Mouse (Mus musculus): ENCODE results near the gene Dnhd1. TPM values are rescaled to one million over a fixed set of nuclear protein-coding genes. Genes with fewer than 3 reads are reported as not detected.
"Not testable (repeated sequence)": the region's sequence is repeated elsewhere in the genome, so short reads cannot be mapped to it uniquely, and the experiment has no call there.

The Dnhd1 gene
- polyA plus RNA-seq, 1 experiment from 2014 or later = 1.0 TPM

DNA sequence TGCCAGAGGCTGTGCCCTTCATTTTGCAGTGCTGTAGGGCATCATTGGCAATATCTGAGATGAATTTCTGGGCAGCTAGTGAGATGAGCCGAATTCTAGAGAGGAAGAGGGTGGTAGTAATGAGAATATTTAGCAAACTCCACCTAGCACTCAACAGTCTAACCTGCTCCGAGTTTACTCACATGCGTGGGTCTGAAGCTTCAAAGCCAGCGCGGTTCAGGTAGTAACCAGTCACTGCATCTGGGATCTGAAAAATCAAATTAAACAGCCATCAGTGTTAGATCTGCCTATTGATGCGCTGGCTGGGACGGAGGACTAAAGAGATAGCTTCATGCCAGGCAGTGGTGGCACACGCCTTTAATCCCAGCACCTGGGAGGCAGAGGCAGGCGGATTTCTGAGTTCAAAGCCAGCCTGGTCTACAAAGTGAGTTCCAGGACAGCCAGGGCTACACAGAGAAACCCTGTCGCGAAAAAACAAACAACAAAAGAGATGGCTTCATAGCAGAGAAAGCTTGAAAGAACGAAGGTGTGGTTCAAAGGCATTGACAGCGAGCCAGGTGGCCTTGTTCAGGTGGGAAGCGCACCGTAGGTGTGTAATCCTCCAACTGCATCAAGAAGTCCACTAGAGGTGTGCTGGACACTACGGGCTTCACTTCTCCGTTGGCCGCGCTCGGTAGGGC lies 92.8 kb downstream of the Dnhd1 start:
- ATAC-seq; H3K27me3 ChIP-seq; H3K9me3 ChIP-seq (replicated peaks); H3K27ac ChIP-seq: not testable (repeated sequence)
- Histone ChIP-seq H3K4me1 (peaks cover 18% of the 10 kb centered on the region), H3K4me3 (peak overlapping the region; percentile 98), H3K9ac (peak overlapping the region; percentile 92), H3K4me2 (peak overlapping the region; percentile 91), H3K36me3 (ENCODE audit: poor library complexity, severe bottlenecking) (peaks cover 58% of the 10 kb centered on the region)
- 36% methylated on average over 20 of the region's 20 CpGs for WGBS

DNA sequence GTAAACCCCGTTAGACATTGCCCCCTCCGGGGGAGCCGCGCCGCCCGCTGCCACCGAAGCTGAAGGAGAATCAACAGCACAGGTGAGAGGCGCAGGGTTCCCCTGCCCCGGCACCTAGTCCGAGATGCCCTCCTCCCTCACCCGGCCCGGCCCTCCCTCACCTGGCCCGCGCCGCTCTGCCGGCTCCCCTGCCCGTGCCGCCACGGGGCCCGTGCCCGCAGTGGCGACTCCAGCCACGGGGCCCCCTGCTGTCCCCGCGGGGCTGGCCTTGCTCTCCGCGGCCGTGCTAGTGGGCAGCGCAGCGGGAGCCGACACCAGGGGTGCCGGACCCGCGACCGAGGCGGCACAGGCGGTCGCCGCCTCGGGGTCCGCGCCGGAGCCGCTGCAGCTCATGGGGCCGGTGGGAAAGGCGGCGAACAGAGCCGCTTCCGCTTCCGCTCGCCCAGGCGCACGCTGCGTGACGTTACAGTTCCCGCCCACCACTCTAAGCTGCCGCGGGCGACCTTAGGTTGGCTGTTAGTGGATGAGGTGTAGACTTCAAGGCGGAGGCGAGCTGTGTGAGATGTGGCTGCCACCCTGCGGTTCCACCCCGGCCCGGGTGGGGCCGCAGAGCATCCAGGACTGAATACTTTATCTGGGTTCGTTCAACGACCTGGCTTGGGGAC lies 93.4 kb downstream of the Dnhd1 start, which contains the start of gene Taf10:
Gene Taf10, minus strand, starts transcription at position 436 of the 665 bp plus-strand sequence.
- Histone ChIP-seq H3K36me3 (ENCODE audit: poor library complexity, severe bottlenecking) (peaks cover 65% of the 10 kb centered on the region), H3K27me3 (no peaks in the 10 kb centered on the region), H3K9me3 (replicated peaks) (no peaks in the 10 kb centered on the region), H3K4me2 (peak within 1 kb of the TSS; percentile 91), H3K27ac (peak within 1 kb of the TSS; percentile 79), H3K9ac (peak within 1 kb of the TSS; percentile 92), H3K4me1 (peaks cover 11% of the 10 kb centered on the region), H3K4me3 (peak within 1 kb of the TSS; percentile 98)
- peak; percentile 99 for ATAC-seq
- WGBS = under 1% methylated on average over 60 of the region's 67 CpGs

DNA sequence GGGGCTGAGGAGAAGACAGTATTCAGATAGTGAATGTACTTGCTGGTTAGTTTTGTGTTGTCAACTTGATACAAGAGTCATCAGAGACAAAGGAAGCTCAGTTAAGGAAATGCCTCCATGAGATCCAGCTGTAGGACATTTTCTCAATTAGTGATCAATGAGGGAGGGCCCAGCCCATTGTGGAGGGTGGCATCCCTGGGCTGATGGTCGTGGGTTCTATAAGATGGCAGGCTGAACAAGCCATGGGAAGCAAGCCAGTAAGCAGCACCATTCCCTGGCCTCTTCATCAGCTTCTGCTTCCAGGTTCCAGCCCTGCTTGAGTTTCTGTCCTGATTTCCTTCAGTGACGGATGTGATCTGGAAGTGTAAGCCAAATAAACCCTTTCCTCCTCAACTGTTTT lies 97.1 kb downstream of the Dnhd1 start:
- Histone ChIP-seq H3K4me1 (peaks cover 23% of the 10 kb centered on the region), H3K4me2 (no peak overlapping the region), H3K27ac (no peak overlapping the region), H3K4me3 (no peak overlapping the region), H3K9me3 (replicated peaks) (no peaks in the 10 kb centered on the region), H3K9ac (no peak overlapping the region), H3K27me3 (no peaks in the 10 kb centered on the region), H3K36me3 (ENCODE audit: poor library complexity, severe bottlenecking) (peaks cover 48% of the 10 kb centered on the region)
- no peak for ATAC-seq
- WGBS = 82% methylated on average over 2 of the region's 2 CpGs

DNA sequence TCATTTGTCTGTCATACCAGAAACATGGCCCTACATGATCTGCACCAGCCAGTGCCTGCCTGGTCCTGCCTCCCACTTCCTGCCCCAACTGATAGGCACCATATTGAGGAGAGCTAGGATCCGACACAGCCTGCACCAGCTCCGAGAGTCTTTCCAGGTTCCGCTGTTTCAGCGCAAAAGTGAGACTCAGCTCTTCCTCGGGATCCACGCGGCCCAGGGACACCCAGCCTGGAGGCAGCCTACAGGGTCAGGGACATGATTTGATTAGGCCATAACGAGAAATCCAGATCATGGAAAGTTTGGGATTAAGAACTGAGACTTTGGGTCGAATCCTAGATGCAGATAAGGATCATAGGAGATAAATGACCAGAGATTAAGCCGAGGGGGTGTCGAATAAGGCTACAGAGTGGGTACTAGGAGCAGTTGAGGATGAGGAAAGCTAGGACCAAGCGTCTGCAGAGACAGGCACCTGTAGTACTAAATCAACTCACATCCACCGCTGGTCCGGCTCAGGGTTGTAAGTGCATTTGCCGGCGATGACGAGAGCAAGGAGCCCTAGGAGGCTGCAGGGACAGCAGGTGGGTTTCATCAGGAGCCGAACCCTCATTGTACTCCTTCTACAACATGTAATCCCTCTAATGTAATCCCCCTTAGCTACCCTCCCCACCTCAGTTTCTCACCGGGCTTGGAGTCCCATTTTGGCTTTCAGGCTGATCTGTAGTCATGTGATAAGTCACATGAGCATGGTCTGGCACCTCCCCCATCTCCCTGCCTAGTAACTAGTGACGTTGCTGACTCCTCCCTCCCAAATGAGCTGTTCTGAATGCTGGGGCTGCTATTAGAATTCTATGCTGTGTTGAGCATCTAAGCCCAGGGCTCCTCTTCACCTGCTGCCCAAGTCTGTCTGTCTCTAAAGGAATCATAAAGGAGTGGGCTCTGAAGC lies 101.1 kb downstream of the Dnhd1 start, which contains the start of gene Tpp1:
Gene Tpp1, minus strand, starts transcription at position 745 of the 943 bp plus-strand sequence.
- Histone ChIP-seq H3K36me3 (ENCODE audit: poor library complexity, severe bottlenecking) (peaks cover 77% of the 10 kb centered on the region), H3K9ac (peak within 1 kb of the TSS; percentile 74)
- 19% methylated on average over 20 of the region's 20 CpGs for WGBS

DNA sequence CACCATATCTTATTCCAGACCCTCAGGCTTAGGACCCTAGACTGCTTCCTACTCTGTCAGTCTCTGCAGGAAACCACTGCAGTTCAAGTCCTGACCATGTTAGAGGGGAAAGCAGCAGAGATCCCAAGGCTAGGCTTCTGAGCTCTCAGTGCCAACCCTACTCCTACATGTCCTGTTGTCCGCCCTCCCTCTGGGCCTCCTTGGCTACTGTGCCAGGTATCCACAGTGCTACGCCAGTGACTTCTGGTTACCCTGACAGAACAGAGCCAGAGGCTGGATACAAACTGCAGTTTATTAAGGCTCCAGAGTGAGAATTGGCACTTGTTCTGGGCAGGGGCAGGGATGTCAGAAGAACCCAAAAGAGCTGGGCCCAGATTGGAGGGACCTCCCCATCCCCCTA lies 102.1 kb downstream of the Dnhd1 start:
- ATAC-seq = peak; percentile 6
- Histone ChIP-seq H3K27ac (peak overlapping the region; percentile 31; the same call in 1 of the 2 replicates), H3K36me3 (ENCODE audit: poor library complexity, severe bottlenecking) (peaks cover 77% of the 10 kb centered on the region), H3K9me3 (replicated peaks) (no peaks in the 10 kb centered on the region), H3K9ac (0 out of 2 replicates have a peak overlapping the region, but pooled peaks have one; percentile 2), H3K4me2 (no peak overlapping the region), H3K4me3 (no peak overlapping the region), H3K4me1 (peaks cover 14% of the 10 kb centered on the region), H3K27me3 (no peaks in the 10 kb centered on the region)
- WGBS = 91% methylated on average over 2 of the region's 2 CpGs

More for the DNA sequence above, 101.1 kb downstream of the Dnhd1 start, which contains the start of gene Tpp1:
- Histone ChIP-seq H3K4me2 (peak within 1 kb of the TSS; percentile 73), H3K27ac (peak within 1 kb of the TSS; percentile 48; the same call in 1 of the 2 replicates), H3K27me3 (no peaks in the 10 kb centered on the region), H3K9me3 (replicated peaks) (no peaks in the 10 kb centered on the region), H3K4me1 (peaks cover 14% of the 10 kb centered on the region), H3K4me3 (peak within 1 kb of the TSS; percentile 52)
- peak; percentile 95 for ATAC-seq

DNA sequence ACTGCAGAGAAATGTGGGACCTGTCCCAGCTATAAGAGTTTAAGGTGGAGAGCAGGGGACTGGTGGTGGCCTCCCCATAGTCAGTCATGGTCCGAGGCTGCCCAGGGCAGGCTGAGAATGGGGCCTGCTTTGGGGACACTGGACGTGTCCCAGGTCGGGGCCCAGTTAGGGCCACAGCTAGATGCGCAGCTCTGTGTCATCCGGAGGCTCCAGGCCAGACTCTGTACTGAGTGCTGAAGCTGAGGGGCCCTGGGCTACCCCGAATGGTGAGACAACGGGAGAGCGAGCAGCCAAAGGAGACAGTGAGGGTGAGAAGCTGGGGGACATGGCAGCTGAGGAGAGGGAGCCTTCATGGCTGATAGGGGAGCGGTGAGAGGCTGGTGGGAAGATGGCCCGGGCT lies 102.7 kb downstream of the Dnhd1 start:
- Histone ChIP-seq H3K36me3 (ENCODE audit: poor library complexity, severe bottlenecking) (peaks cover 77% of the 10 kb centered on the region), H3K27me3 (no peaks in the 10 kb centered on the region), H3K9me3 (replicated peaks) (no peaks in the 10 kb centered on the region), H3K4me1 (peaks cover 14% of the 10 kb centered on the region), H3K4me3 (no peak overlapping the region), H3K27ac (no peak overlapping the region), H3K9ac (no peak overlapping the region), H3K4me2 (no peak overlapping the region)
- no peak for ATAC-seq
- WGBS = 88% methylated on average over 10 of the region's 10 CpGs

DNA sequence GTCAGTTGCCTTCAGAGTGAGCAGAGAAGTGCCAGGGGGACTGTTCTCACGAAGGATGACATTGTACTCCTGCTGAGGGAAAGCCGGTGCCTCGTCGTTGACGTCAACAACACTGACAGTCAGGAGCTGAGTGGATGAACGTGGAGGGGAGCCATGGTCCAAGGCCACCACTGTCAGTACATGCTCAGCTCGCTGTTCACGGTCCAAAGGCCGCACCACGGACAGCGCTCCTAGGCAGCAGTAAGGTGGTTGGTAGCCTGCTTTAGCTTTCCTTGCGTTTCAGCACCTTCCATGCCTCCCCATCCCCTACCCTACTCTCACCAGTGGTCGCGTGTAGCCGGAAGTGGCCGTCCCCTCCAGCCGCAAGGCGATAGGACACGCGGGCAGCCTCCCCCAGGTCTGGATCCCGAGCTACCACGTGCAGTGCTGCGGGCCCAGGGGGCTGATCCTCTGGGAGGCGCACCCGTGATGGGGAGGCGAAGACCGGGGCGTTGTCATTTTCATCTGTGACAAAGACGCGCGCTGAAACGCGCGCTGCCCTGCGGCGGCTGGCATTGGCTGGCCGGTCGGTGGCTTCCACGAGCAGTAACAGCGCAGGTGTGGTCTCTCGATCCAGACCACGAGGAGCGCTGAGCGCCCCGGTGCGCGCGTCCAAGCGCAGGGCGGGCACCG lies 111.3 kb downstream of the Dnhd1 start:
- ATAC-seq = no peak
- H3K4me2 ChIP-seq = no peak overlapping the region
- peaks cover 91% of the 10 kb centered on the region for H3K36me3 ChIP-seq (ENCODE audit: poor library complexity, severe bottlenecking)
- H3K4me3 ChIP-seq = no peak overlapping the region
- H3K27me3 ChIP-seq = peaks cover 29% of the 10 kb centered on the region
- H3K9ac ChIP-seq = no peak overlapping the region
- H3K4me1 ChIP-seq = no peaks in the 10 kb centered on the region
- H3K27ac ChIP-seq = no peak overlapping the region
- no peaks in the 10 kb centered on the region for H3K9me3 ChIP-seq (replicated peaks)
- WGBS = 18% methylated on average over 46 of the region's 51 CpGs

DNA sequence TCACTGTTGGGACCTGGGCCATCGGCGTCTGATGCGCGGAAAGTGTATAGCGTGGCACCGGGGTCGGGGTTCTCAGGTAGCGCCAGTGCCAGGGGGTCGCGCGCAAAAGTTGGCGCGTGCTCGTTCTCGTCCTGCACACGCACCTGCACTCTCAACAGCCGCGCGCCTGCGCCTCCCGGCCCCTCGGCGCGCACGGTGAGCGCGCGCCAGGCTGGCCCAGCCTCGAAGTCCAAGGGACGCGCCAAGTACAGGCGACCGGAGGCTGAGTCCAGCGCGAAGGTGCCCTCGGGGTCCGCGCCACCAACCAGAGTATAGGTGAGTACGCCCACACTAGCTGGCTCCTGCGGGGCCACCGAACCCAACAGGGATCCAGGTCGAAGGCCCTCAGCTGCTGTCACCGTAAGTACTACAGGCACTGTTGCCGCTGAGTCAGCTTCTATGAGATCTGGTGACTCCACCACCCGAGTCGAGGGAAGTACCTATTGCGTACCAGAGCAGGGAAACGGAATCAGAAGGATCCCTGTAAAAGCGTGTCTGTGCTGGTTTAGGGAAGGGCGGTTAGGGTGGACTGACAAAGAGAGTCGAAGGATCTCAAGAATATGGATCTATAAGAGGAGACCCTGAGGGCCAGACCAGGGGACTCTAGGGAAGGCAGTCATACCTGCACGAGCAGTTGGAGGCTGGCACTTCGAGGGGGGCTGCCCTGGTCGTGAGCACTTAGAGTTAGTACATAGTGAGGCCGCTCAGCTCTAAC lies 112.1 kb downstream of the Dnhd1 start:
- Histone ChIP-seq H3K27ac (no peak overlapping the region), H3K27me3 (peaks cover 29% of the 10 kb centered on the region), H3K36me3 (ENCODE audit: poor library complexity, severe bottlenecking) (peaks cover 90% of the 10 kb centered on the region), H3K9ac (no peak overlapping the region), H3K4me2 (no peak overlapping the region), H3K4me1 (peaks cover 5% of the 10 kb centered on the region), H3K4me3 (no peak overlapping the region), H3K9me3 (replicated peaks) (no peaks in the 10 kb centered on the region)
- 19% methylated on average over 55 of the region's 55 CpGs for WGBS
- no peak for ATAC-seq

DNA sequence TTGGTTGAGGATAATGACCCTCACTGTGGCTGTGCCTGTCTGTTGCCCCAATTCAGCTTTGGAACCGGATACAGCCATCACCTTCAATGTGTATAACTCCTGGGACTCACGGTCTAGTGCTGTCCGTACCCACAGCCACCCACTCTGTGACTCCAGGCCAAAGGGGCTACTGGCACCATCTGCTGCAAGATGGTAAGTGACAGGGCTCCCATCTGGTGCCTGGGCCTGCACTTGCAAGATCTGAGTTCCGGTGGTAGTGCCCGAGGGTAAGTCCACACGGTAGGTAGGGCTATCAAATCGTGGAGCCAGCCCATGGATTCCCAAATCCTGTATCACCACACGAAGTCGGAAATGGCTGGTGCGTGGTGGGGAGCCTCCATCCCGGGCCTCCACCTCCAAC lies 113.7 kb downstream of the Dnhd1 start:
- ATAC-seq = no peak
- Histone ChIP-seq H3K4me1 (peaks cover 21% of the 10 kb centered on the region), H3K9me3 (replicated peaks) (no peaks in the 10 kb centered on the region), H3K9ac (no peak overlapping the region), H3K4me2 (no peak overlapping the region), H3K36me3 (ENCODE audit: poor library complexity, severe bottlenecking) (peaks cover 90% of the 10 kb centered on the region), H3K27me3 (peaks cover 29% of the 10 kb centered on the region), H3K27ac (no peak overlapping the region), H3K4me3 (no peak overlapping the region)
- WGBS = 88% methylated on average over 11 of the region's 11 CpGs

DNA sequence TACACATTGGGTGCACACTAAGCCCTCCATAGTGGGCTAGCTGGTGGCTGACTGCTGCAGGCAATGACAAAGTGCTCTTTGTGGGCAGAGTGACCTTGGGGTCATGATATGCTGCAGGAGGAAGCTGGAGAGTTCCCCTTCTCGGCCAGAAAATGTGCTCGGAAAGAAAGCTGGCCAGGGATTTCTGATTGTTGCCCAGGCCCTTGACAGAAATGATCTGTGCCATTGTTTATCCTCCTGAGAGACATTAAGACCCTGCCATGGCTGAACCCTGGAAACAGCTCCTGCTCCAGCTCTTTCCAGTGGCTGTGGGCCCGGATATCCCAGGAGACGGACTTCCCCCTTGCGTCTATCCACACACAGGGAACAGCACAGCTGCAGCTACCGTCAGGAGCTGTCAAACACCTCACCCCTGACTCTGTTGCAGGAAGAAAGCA lies 117.1 kb downstream of the Dnhd1 start:
- no peak overlapping the region for H3K4me2 ChIP-seq
- WGBS = 35% methylated on average over 6 of the region's 6 CpGs
- peak overlapping the region; percentile 6; the same call in 1 of the 2 replicates for H3K27ac ChIP-seq
- ATAC-seq = no peak
- H3K27me3 ChIP-seq = peaks cover 21% of the 10 kb centered on the region
- peaks cover 97% of the 10 kb centered on the region for H3K36me3 ChIP-seq (ENCODE audit: poor library complexity, severe bottlenecking)
- H3K9ac ChIP-seq = peak overlapping the region; percentile 27; the same call in 1 of the 2 replicates
- no peaks in the 10 kb centered on the region for H3K9me3 ChIP-seq (replicated peaks)
- peaks cover 29% of the 10 kb centered on the region for H3K4me1 ChIP-seq
- H3K4me3 ChIP-seq = no peak overlapping the region

DNA sequence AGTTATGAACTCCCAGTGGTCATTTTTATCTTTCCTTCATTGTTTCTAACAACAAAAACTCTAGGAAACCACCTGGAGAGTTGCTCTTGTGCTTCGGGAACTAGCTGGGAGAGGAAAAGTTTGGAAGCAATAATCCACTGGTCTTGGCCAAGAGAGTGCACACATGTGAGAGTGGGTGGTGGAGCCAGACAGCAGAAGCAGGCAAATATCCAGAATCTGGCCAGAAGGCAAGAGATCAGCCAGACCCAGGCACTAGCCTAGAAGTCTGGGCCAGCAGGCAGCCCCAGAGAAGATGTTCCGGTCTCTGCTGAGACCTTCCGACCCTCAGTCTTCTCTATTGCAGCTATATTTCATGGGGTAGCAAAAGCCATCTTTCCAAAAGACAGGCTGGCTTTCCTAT lies 119.3 kb downstream of the Dnhd1 start:
- WGBS = 89% methylated on average over 3 of the region's 3 CpGs
- Histone ChIP-seq H3K36me3 (ENCODE audit: poor library complexity, severe bottlenecking) (peaks cover 91% of the 10 kb centered on the region), H3K4me3 (no peak overlapping the region), H3K4me2 (no peak overlapping the region), H3K9me3 (replicated peaks) (no peaks in the 10 kb centered on the region), H3K4me1 (peaks cover 34% of the 10 kb centered on the region), H3K27ac (no peak overlapping the region), H3K27me3 (peaks cover 1% of the 10 kb centered on the region; the same call in 1 of the 2 replicates), H3K9ac (no peak overlapping the region)
- ATAC-seq = no peak
